Mouse (Mus musculus) heart, postnatal 0 days (tissue): Measurements from ENCODE around the gene Plekhb2.

ENCODE experiments used
- CTCF ChIP-seq: IDR thresholded peaks from 2 replicates; pipeline ENCODE4 v1.5.1; 2016; ENCODE audit warnings: antibody characterized with exemption, control low read depth, low read depth
- EP300 ChIP-seq: IDR thresholded peaks from 2 replicates; pipeline ENCODE4 v1.6.1; 2016; ENCODE audit warnings: antibody characterized with exemption, low read depth

DNA sequence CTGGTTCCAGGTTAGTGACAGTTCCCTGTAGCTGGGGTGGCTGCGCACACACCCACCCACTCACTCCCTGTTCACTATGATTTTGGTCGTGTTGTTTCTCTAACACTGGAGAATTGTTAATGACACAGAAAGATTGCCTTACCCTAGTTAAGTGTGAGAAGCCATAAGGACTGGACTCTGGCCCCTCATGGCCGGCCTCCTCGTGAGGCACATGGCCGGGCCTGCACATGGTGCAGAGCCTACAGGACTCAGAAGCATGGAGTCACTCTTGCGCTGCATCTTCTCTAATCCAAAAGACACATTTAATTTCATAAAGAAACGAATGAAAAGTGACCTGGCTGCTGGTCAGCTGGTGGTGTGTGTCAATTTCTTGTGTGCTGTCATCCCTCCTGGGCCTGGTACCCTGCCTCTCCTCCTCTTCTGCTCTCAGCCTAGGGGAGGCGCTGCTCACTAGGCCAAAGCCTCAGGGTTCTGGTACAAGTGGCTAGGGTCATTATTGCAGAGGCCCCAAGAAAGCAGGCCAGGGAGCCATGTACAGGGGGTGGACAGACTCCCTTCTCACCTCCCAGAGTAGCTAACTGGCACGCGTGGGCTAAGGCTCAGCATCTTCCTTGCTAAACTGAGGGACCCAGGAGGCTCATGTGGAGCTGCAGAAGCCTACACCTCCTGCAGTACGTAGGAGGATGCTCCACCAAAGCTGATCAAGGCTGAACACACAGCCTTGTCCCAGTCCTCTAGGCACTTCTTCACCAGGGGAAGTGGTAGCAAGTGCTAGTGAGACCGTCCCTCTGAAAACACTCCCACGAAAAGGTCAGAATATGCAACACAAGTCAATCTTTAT, 37.1 kb upstream of the Plekhb2 start:
- TF ChIP-seq CTCF (peak; percentile 19; the same call in 1 of the 2 replicates), EP300 (no peak)
